Mouse (Mus musculus): ENCODE results near the gene Olfr860. TPM values are rescaled to one million over a fixed set of nuclear protein-coding genes. Genes with fewer than 3 reads are reported as not detected.
"Not testable (repeated sequence)": the region's sequence is repeated elsewhere in the genome, so short reads cannot be mapped to it uniquely, and the experiment has no call there.

Gene Olfr860
- polyA plus RNA-seq (2012; rRNA removed): not detected in 2 replicates

GRCm38 (mm10) chr9:19849647-19850046 is at the start of gene Olfr860:
Gene Olfr860, minus strand, starts transcription at chr9:19849747.
- no peaks in the 10 kb centered on the region for H3K27me3 ChIP-seq (ENCODE audit: control insufficient read depth, insufficient read depth, low read length)
- no peaks in the 10 kb centered on the region for H3K4me1 ChIP-seq (ENCODE audit: control insufficient read depth, insufficient read depth, low read length)
- H3K27ac ChIP-seq (ENCODE audit: insufficient read depth, low read length): no peak within 1 kb of the TSS
- DNase-seq: no peak
- 78% methylated on average over 1 of the region's 1 CpGs for WGBS
- TF ChIP-seq CTCF (IDR thresholded peaks at IDR 0.05; ENCODE audit: borderline replicate concordance, insufficient read depth, low read depth, low read length): no peak
- TF ChIP-seq POLR2A (IDR thresholded peaks at IDR 0.05; ENCODE audit: borderline replicate concordance, insufficient read depth, low read length): no peak
- no peak within 1 kb of the TSS for H3K4me3 ChIP-seq (replicated peaks; ENCODE audit: insufficient read depth, low read depth, low read length)

- Histone ChIP-seq H3K4me3 (replicated peaks; ENCODE audit: insufficient read depth, low read depth, low read length) (no peak within 1 kb of the TSS), H3K27ac (ENCODE audit: insufficient read depth, low read length) (no peak within 1 kb of the TSS), H3K27me3 (ENCODE audit: control insufficient read depth, insufficient read depth, low read length) (no peaks in the 10 kb centered on the region), H3K4me1 (ENCODE audit: control insufficient read depth, insufficient read depth, low read length) (no peaks in the 10 kb centered on the region)
- no peak for DNase-seq
- TF ChIP-seq POLR2A (IDR thresholded peaks at IDR 0.05; ENCODE audit: borderline replicate concordance, insufficient read depth, low read length) (no peak), CTCF (IDR thresholded peaks at IDR 0.05; ENCODE audit: borderline replicate concordance, insufficient read depth, low read depth, low read length) (no peak)
Observed at GRCm38 (mm10) chr9:19887904-19888303, 38.4 kb upstream of the Olfr860 start, which contains the start of gene Olfr862. Gene Olfr862, minus strand, starts transcription at chr9:19888004.

- H3K4me3 ChIP-seq (replicated peaks; ENCODE audit: insufficient read depth, low read depth, low read length); H3K27ac ChIP-seq (ENCODE audit: insufficient read depth, low read length); H3K27me3 ChIP-seq (ENCODE audit: control insufficient read depth, insufficient read depth, low read length); H3K4me1 ChIP-seq (ENCODE audit: control insufficient read depth, insufficient read depth, low read length); DNase-seq: not testable (repeated sequence)
- WGBS: 49% methylated on average over 1 of the region's 1 CpGs
Observed at GRCm38 (mm10) chr9:19804606-19805005, 44.9 kb downstream of the Olfr860 start, which contains the start of gene Olfr859. Gene Olfr859, plus strand, starts transcription at chr9:19804906.

- TF ChIP-seq CTCF (IDR thresholded peaks at IDR 0.05; ENCODE audit: borderline replicate concordance, insufficient read depth, low read depth, low read length) (no peak), POLR2A (IDR thresholded peaks at IDR 0.05; ENCODE audit: borderline replicate concordance, insufficient read depth, low read length) (no peak)
- Histone ChIP-seq H3K27me3 (ENCODE audit: control insufficient read depth, insufficient read depth, low read length) (no peaks in the 10 kb centered on the region), H3K4me3 (replicated peaks; ENCODE audit: insufficient read depth, low read depth, low read length) (no peak overlapping the region), H3K4me1 (ENCODE audit: control insufficient read depth, insufficient read depth, low read length) (no peaks in the 10 kb centered on the region), H3K27ac (ENCODE audit: insufficient read depth, low read length) (no peak overlapping the region)
- no peak for DNase-seq
- 61% methylated on average over 1 of the region's 1 CpGs for WGBS
Observed at GRCm38 (mm10) chr9:19803000-19803399, 46.5 kb downstream of the Olfr860 start.

Other genes starting within 250 kb of the Olfr860 start
- 24.2 and 25.8 TPM in 2 replicates for gene Zfp317, start 227.6 kb downstream of the Olfr860 start, polyA plus RNA-seq (2012; rRNA removed)
- 0.20 TPM in 1 of 2 replicates, not detected in the other for gene Olfr857, start 140.3 kb downstream of the Olfr860 start, polyA plus RNA-seq (2012; rRNA removed)
- gene Olfr58, start 69.5 kb downstream of the Olfr860 start, polyA plus RNA-seq (2012; rRNA removed): not detected in 2 replicates
- not detected in 2 replicates for gene Olfr859, start 44.8 kb downstream of the Olfr860 start, polyA plus RNA-seq (2012; rRNA removed)
- not detected in 2 replicates for gene Olfr862, start 38.3 kb upstream of the Olfr860 start, polyA plus RNA-seq (2012; rRNA removed)
- not detected in 2 replicates for gene Olfr77, start 67.1 kb upstream of the Olfr860 start, polyA plus RNA-seq (2012; rRNA removed)
- not detected in 2 replicates for gene Olfr866, start 178.3 kb upstream of the Olfr860 start, polyA plus RNA-seq (2012; rRNA removed)
- gene Olfr867, start 207.8 kb upstream of the Olfr860 start, polyA plus RNA-seq (2012; rRNA removed): not detected in 2 replicates
- gene Olfr868, start 248.9 kb upstream of the Olfr860 start, polyA plus RNA-seq (2012; rRNA removed): not detected in 2 replicates